Mouse (Mus musculus) bone marrow macrophage, adult 2 months (primary cell): ENCODE data around the gene Myh6.

Source experiments
- CTCF ChIP-seq: IDR thresholded peaks from 2 replicates; pipeline ENCODE4 v1.5.1; 2012; ENCODE audit warnings: low read depth, mild to moderate bottlenecking, low read length, moderate library complexity
- POLR2A ChIP-seq: IDR thresholded peaks from 2 replicates; pipeline ENCODE4 v1.6.1; 2012; ENCODE audit warnings: mild to moderate bottlenecking, low read depth, low read length, borderline replicate concordance

GRCm38 (mm10) chr14:54988882-54989281 lies 22.2 kb upstream of the Myh6 start:
- TF ChIP-seq CTCF (no peak), POLR2A (no peak)
